Mouse (Mus musculus) limb, embryonic 11.5 days (tissue): ENCODE results near the gene Piga. TPM values are rescaled to one million over a fixed set of nuclear protein-coding genes. Genes with fewer than 3 reads are reported as not detected.

Experiments
- ATAC-seq: fragments of 200-750 bp; cut with Nextera tagmentation; 2 replicates; pipeline ENCODE4 v1.8.0; 2017; ENCODE audit warnings: low read depth; ENCODE audit not compliant: insufficient number of reproducible peaks, low FRiP score, low TSS enrichment
- DNase-seq: peaks from one replicate; pipeline ENCODE4 v3.0.0-alpha.2; 2015; ENCODE audit warnings: low spot score
- H3K27ac ChIP-seq: fragments of 300-500 bp; sonication (generic); replicated peaks from 2 replicates; pipeline ENCODE4 v1.5.1; 2014; ENCODE audit warnings: low read depth, mild to moderate bottlenecking, low read length
- H3K27me3 ChIP-seq: fragments of 300-500 bp; sonication (generic); 2 replicates; pipeline ENCODE4 v1.6.1; 2014; ENCODE audit warnings: mild to moderate bottlenecking, low read length, mixed read lengths; ENCODE audit not compliant: control insufficient read depth, insufficient read depth
- H3K36me3 ChIP-seq: fragments of 300-500 bp; sonication (generic); 2 replicates; pipeline ENCODE4 v1.6.1; 2014; ENCODE audit warnings: mild to moderate bottlenecking, low read length, moderate library complexity, mixed read lengths; ENCODE audit not compliant: control insufficient read depth, insufficient read depth
- H3K4me1 ChIP-seq: fragments of 300-500 bp; sonication (generic); 2 replicates; pipeline ENCODE4 v1.6.1; 2014; ENCODE audit warnings: low read length, mixed read lengths; ENCODE audit not compliant: control insufficient read depth, insufficient read depth
- H3K4me2 ChIP-seq: fragments of 300-500 bp; sonication (generic); 2 replicates; pipeline ENCODE4 v1.6.1; 2014; ENCODE audit warnings: low read depth, mild to moderate bottlenecking, moderate library complexity; ENCODE audit not compliant: severe bottlenecking
- H3K4me3 ChIP-seq: fragments of 300-500 bp; sonication (generic); 2 replicates; pipeline ENCODE4 v1.5.1; 2014; ENCODE audit warnings: low read depth, low read length
- H3K9ac ChIP-seq: fragments of 300-500 bp; sonication (generic); 2 replicates; pipeline ENCODE4 v1.6.1; 2014; ENCODE audit warnings: mild to moderate bottlenecking, low read length
- H3K9me3 ChIP-seq: fragments of 300-500 bp; sonication (generic); 2 replicates; pipeline ENCODE4 v1.6.1; 2016; ENCODE audit warnings: low read length; ENCODE audit not compliant: control insufficient read depth
- WGBS: fragments of 180-500 bp; shearing (Covaris S2); extraction: QIAGEN DNeasy Blood & Tissue Kit; methylation state at CpG from one replicate; pipeline ENCODE4 v1.1.7; 2014; 5-methylcytosine and 5-hydroxymethylcytosine counted together
- polyA plus RNA-seq: library from polyadenylated mRNA; unstranded; fragments of >200 nt; fragmentation: Nextera tagmentation; extraction: Ambion mirVana; gene quantifications from 2 replicates; pipeline ENCODE4 v1.2.1, GENCODE M21; 2014

Piga gene
- polyA plus RNA-seq, 1 experiment from 2014 or later: 20.1 TPM

DNA sequence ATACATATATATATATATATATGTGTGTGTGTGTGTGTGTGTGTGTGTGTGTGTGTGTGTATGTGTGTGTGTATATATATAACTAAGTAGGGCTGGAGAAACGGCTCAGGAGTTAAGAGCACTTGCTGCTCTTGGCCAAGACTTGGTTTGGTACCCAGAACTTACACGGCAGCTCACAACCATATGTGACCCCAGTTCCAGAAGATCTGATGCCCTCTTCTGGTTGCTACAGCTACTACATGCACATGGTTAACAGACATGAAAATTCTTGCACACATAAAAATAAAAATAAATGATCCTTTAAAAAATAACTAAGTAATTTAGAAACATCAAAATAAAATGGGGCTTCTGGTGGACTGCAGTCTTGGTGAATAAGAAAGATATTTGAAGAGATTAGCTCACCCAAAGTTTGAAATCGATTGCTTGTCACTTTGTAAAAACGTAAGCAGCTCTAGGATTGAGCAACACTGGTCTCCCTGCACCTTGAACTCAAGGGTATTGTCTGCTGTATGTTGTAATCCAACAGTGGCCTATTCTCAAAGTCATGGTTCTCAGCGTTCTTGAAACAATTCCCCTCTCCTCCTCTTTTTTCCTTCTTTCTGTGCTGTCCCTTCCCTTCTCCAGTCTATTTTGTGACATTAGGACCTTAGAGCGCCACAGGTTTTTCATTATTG, 39.8 kb downstream of the Piga start:
- no peak overlapping the region for H3K4me2 ChIP-seq
- DNase-seq (no peak), ATAC-seq (no peak)
- no peak overlapping the region for H3K27ac ChIP-seq
- no peak overlapping the region for H3K4me3 ChIP-seq
- H3K9me3 ChIP-seq: no peaks in the 10 kb centered on the region
- no peaks in the 10 kb centered on the region for H3K4me1 ChIP-seq
- H3K36me3 ChIP-seq: no peaks in the 10 kb centered on the region
- H3K9ac ChIP-seq: no peak overlapping the region
- WGBS: 71% methylated on average over 6 of the region's 6 CpGs
- no peaks in the 10 kb centered on the region for H3K27me3 ChIP-seq

Other genes starting within 250 kb of the Piga start
- 0.87 and 0.91 TPM in 2 replicates for gene Bmx, start 161.6 kb upstream of the Piga start, polyA plus RNA-seq
- gene Pir, start 150.4 kb upstream of the Piga start, polyA plus RNA-seq: 9.5 and 10.3 TPM in 2 replicates
- 4.9 and 5.4 TPM in 2 replicates for gene Vegfd, start 46.4 kb upstream of the Piga start, polyA plus RNA-seq
- gene Asb11, start 17.2 kb downstream of the Piga start, polyA plus RNA-seq: 0.11 TPM in 1 of 2 replicates, not detected in the other
- gene Asb9, start 86.5 kb downstream of the Piga start, polyA plus RNA-seq: 2.0 and 2.4 TPM in 2 replicates